Comparison of ENCODE assay signal across 9 mouse cellular contexts in the genomic region with DNA sequence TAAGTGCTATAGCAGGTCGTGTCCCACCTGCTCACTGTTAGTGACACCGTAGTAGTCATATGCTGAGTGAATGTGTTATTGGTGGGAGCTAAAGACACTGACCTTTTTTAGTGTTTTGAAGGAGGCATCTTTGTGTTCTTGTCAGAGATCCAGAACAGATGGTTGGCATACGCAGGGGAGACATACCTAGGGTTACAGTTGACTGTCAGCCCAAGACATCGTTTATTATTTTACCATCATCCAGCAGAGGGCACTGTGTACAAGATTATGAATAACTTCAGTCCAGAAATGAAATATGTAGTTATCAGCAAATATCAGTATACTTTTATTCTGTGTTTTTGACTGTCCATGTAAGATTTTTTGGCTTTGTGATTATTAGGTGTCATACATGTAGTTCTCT.
DNase-seq lines count a peak whose midpoint lies in the region; ATAC-seq and TF ChIP-seq lines count a peak whose summit lies in the region.
"Had no signal": no experiment of that assay in that cellular context is flagged by ENCODE, and none has a peak within 500 bp of the region (broad histone marks: within the 10 kb centered on the region; RNA-seq: fewer than 3 reads in every experiment).

No protein-coding gene starts in this region.

- H3K36me3 ChIP-seq in hindbrain, postnatal 0 days (ENCODE audit: insufficient read depth, low read length), result peaks cover 17% of the 10 kb centered on the region
- H3K36me3 ChIP-seq in splenic B cell, adult 2 months (ENCODE audit: control insufficient read depth, insufficient read depth, low read length, poor library complexity, severe bottlenecking), result no peaks in the 10 kb centered on the region

- peak; percentile 82 for TF ChIP-seq CTCF in layer of hippocampus, adult 2 months (conservative IDR thresholded peaks at IDR 0.05)
- TF ChIP-seq CTCF in hindbrain, postnatal 0 days (IDR thresholded peaks at IDR 0.05; ENCODE audit: low read depth), result peak; percentile 68

- no peak overlapping the region for H3K4me2 ChIP-seq in hindbrain, postnatal 0 days (ENCODE audit: low read depth, low read length)

- H3K27ac ChIP-seq in layer of hippocampus, adult 2 months, result no peak overlapping the region
- H3K27ac ChIP-seq in hindbrain, postnatal 0 days, result no peak overlapping the region

- no peaks in the 10 kb centered on the region for H3K27me3 ChIP-seq in hindbrain, postnatal 0 days (ENCODE audit: insufficient read depth, low read length)
- H3K27me3 ChIP-seq in splenic B cell, adult 2 months (ENCODE audit: control insufficient read depth, insufficient read depth, low read length, poor library complexity, severe bottlenecking), result no peaks in the 10 kb centered on the region

- no peaks in the 10 kb centered on the region for H3K9me3 ChIP-seq in hindbrain, postnatal 0 days (ENCODE audit: low read length)

- H3K4me3 ChIP-seq in layer of hippocampus, adult 2 months, result no peak overlapping the region
- no peak overlapping the region for H3K4me3 ChIP-seq in hindbrain, postnatal 0 days (ENCODE audit: low read length)
- H3K4me3 ChIP-seq: erythroblast, embryonic 14.5 days had no signal

- 0 out of 2 replicates have a peak, but pooled peaks have one; percentile 35 for ATAC-seq in hindbrain, postnatal 0 days

- H3K9ac ChIP-seq in hindbrain, postnatal 0 days (replicated peaks; ENCODE audit: low read length), result no peak overlapping the region

- DNase-seq in layer of hippocampus, adult 2 months (ENCODE audit: low spot score in 2 of 2), result peak in 1 of 2 experiments; percentile 55
- DNase-seq in layer of hippocampus, postnatal 25 days (ENCODE audit: extremely low spot score in 1 of 2, low spot score in 1 of 2), result no peak
- peak; percentile 83 for DNase-seq in NIH3T3 (ENCODE audit: low read depth)
- DNase-seq in cerebellum, adult 11 months, result peak; percentile 49
- DNase-seq in hindbrain, postnatal 0 days (ENCODE audit: low spot score), result peak; percentile 83
- DNase-seq in splenic B cell, adult 2 months (ENCODE audit: low read depth, low spot score), result peak; percentile 21
- DNase-seq in frontal cortex, postnatal 36 days (ENCODE audit: low spot score in 2 of 2), result no peak
- no peak for DNase-seq in spleen, postnatal 10 days (ENCODE audit: low spot score in 2 of 2)

- WGBS in hindbrain, postnatal 0 days, result 72% methylated on average over 4 of the region's 4 CpGs

- no peaks in the 10 kb centered on the region for H3K4me1 ChIP-seq in hindbrain, postnatal 0 days (ENCODE audit: insufficient read depth, low read length)

Comparison
In these comparisons a context has a peak if more than half of its experiments do, and no peak if none do; other contexts are left out.
1. DNase-seq: peak in NIH3T3 (single experiment), cerebellum, adult 11 months (single experiment), hindbrain, postnatal 0 days (single experiment) and splenic B cell, adult 2 months (single experiment); none in layer of hippocampus, postnatal 25 days (0 of 2), frontal cortex, postnatal 36 days (0 of 2) and spleen, postnatal 10 days (0 of 2).